Mouse (Mus musculus) cortical plate, adult 2 months (tissue): Measurements from ENCODE around the gene Nadk.

ENCODE experiments used
- CTCF ChIP-seq: fragments of 200-500 bp; IDR thresholded peaks from 2 replicates; pipeline ENCODE4 v1.5.1; 2011; ENCODE audit warnings: mild to moderate bottlenecking, control low read depth, low read length; ENCODE audit not compliant: insufficient read depth; ENCODE audit errors: extremely low read depth
- POLR2A ChIP-seq: fragments of 200-500 bp; IDR thresholded peaks from 2 replicates; pipeline ENCODE4 v1.6.1; 2011; ENCODE audit warnings: mild to moderate bottlenecking, low read length, control low read depth; ENCODE audit not compliant: insufficient read depth; ENCODE audit errors: extremely low read depth

DNA sequence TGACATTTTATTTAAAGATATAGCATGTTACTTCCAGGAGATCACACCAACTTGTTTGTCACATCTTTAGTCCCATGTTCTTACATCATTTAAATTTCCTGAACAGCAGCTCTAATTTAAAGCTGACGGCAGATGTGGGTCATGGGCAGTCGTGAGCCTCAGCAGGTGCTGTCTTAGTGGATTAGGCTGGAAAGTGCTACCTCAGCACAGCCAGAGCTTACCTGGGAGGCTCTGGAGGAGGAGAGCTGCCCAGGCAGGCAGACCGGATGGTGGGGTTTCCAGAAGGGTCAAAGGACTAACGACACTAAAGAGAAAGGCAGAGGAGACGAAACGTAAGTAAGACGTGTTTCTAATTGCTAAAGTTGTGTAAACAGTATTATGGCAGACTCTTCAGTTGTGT lies 39.9 kb upstream of the Nadk start:
- no peak for TF ChIP-seq POLR2A
- no peak for TF ChIP-seq CTCF
